Mouse (Mus musculus) layer of hippocampus, postnatal 10 days (tissue): ENCODE measurements around the gene Bspry. TPM values are rescaled to one million over a fixed set of nuclear protein-coding genes. Genes with fewer than 3 reads are reported as not detected.

ENCODE experiments used
- total RNA-seq, 2 experiments: library from RNA; stranded (reverse); gene quantifications; 2 replicates each; pipeline ENCODE4 v1.2.3; 2021

Bspry gene
- total RNA-seq, 2 experiments from 2014 or later = 0.62 to 1.1 TPM

Other genes with a start within 250 kb of the Bspry start
- 10 to 100 TPM; 23.0 to 28.1 TPM for gene Zfp37, start 249.0 kb upstream of the Bspry start, total RNA-seq
- gene Slc31a2, start 217.5 kb upstream of the Bspry start, total RNA-seq = 10 to 100 TPM in 1 of 2 experiments, 1 to 10 TPM in 1; 9.5 to 11.3 TPM
- 10 to 100 TPM; 42.8 to 43.6 TPM for gene Fkbp15, start 119.5 kb upstream of the Bspry start, total RNA-seq
- gene Slc31a1, start 119.3 kb upstream of the Bspry start, total RNA-seq = 10 to 100 TPM; 35.0 to 35.2 TPM
- gene Cdc26, start 71.4 kb upstream of the Bspry start, total RNA-seq = 10 to 100 TPM; 47.7 to 54.9 TPM
- 10 to 100 TPM; 13.6 to 14.0 TPM for gene Prpf4, start 71.3 kb upstream of the Bspry start, total RNA-seq
- not detected for gene Rnf183, start 44.8 kb upstream of the Bspry start, total RNA-seq
- 10 to 100 TPM in 1 of 2 experiments, 1 to 10 TPM in 1; 6.7 to 10.7 TPM for gene Wdr31, start 9.2 kb upstream of the Bspry start, total RNA-seq
- gene Hdhd3, start 23.4 kb downstream of the Bspry start, total RNA-seq = 1 to 10 TPM; 7.1 to 9.4 TPM
- gene Alad, start 39.9 kb downstream of the Bspry start, total RNA-seq = 10 to 100 TPM; 27.7 to 28.0 TPM
- gene Pole3, start 45.0 kb downstream of the Bspry start, total RNA-seq = 10 to 100 TPM; 29.4 to 30.5 TPM
- under 1 TPM; 0.18 to 0.46 TPM for gene 4933430I17Rik, start 45.3 kb downstream of the Bspry start, total RNA-seq
- gene Rgs3, start 79.8 kb downstream of the Bspry start, total RNA-seq = 10 to 100 TPM; 22.2 to 23.9 TPM